Mouse (Mus musculus) stomach, embryonic 14.5 days (tissue): ENCODE results near the gene Sspo. TPM values are rescaled to one million over a fixed set of nuclear protein-coding genes. Genes with fewer than 3 reads are reported as not detected.
A peak's percentile ranks its signal among the peaks of the same experiment; 100 is the strongest.

Experiments
- ATAC-seq: fragments of 200-750 bp; cut with Nextera tagmentation; 2 replicates; pipeline ENCODE4 v1.8.0; 2017; ENCODE audit warnings: low read depth, moderate TSS enrichment; ENCODE audit not compliant: insufficient number of reproducible peaks, insufficient read depth, low FRiP score
- H3K27ac ChIP-seq: fragments of 300-500 bp; sonication (generic); 2 replicates; pipeline ENCODE4 v1.5.1; 2014; ENCODE audit warnings: mild to moderate bottlenecking, low read length, moderate library complexity, mixed read lengths
- H3K27me3 ChIP-seq: fragments of 300-500 bp; sonication (generic); 2 replicates; pipeline ENCODE4 v1.6.1; 2014; ENCODE audit warnings: low read length, control low read depth, mixed read lengths; ENCODE audit not compliant: control insufficient read depth, insufficient read depth
- H3K36me3 ChIP-seq: fragments of 300-500 bp; sonication (generic); 2 replicates; pipeline ENCODE4 v1.6.1; 2014; ENCODE audit warnings: mild to moderate bottlenecking, control low read depth, low read length, moderate library complexity, mixed read lengths; ENCODE audit not compliant: control insufficient read depth, insufficient read depth
- H3K4me1 ChIP-seq: fragments of 300-500 bp; sonication (generic); 2 replicates; pipeline ENCODE4 v1.6.1; 2014; ENCODE audit warnings: low read length, control low read depth, mixed read lengths; ENCODE audit not compliant: control insufficient read depth, insufficient read depth
- H3K4me2 ChIP-seq: fragments of 300-500 bp; sonication (generic); replicated peaks from 2 replicates; pipeline ENCODE4 v1.6.1; 2014; ENCODE audit warnings: low read depth, low read length, control low read depth
- H3K4me3 ChIP-seq: fragments of 300-500 bp; sonication (generic); 2 replicates; pipeline ENCODE4 v1.5.1; 2014; ENCODE audit warnings: low read depth, low read length, control low read depth
- H3K9ac ChIP-seq: fragments of 300-500 bp; sonication (generic); replicated peaks from 2 replicates; pipeline ENCODE4 v1.6.1; 2014; ENCODE audit warnings: low read depth, mild to moderate bottlenecking, control low read depth, low read length, moderate library complexity, mixed read lengths
- H3K9me3 ChIP-seq: fragments of 300-500 bp; sonication (generic); 2 replicates; pipeline ENCODE4 v1.6.1; 2016; ENCODE audit warnings: low read depth, low read length, control low read depth; ENCODE audit not compliant: control insufficient read depth
- WGBS: fragments of 180-500 bp; shearing (Covaris S2); extraction: QIAGEN DNeasy Blood & Tissue Kit; methylation state at CpG from one replicate; pipeline ENCODE4 v1.1.7; 2014; 5-methylcytosine and 5-hydroxymethylcytosine counted together
- polyA plus RNA-seq: library from polyadenylated mRNA; unstranded; fragments of >200 nt; fragmentation: Nextera tagmentation; extraction: Ambion mirVana; gene quantifications from 2 replicates; pipeline ENCODE4 v1.2.1, GENCODE M21; 2014

Sspo gene
- polyA plus RNA-seq, 1 experiment from 2014 or later, result 0.41 TPM

DNA sequence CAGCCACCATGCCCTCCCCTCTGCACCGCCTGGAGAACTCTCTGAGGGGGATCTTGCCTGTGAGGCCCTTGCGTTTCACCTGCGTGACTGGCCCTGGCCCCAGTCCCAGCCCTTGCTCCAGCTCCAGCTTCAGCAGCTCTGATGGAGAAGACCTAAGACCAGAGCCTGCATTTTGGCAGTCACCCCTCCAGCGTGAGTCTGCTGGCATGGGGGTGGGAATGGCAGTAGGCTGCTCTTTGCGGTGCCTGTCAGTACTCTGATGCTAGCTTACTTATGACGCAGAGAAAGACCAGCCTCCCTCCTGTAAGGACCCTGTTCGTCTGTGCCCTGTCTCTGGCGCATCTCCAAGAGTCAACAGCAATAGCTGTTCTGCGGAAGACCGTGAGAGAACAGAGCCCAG lies 34.9 kb upstream of the Sspo start:
- Histone ChIP-seq H3K4me1 (no peaks in the 10 kb centered on the region), H3K27me3 (no peaks in the 10 kb centered on the region), H3K9me3 (no peaks in the 10 kb centered on the region), H3K9ac (no peak overlapping the region), H3K4me3 (no peak overlapping the region), H3K27ac (0 out of 2 replicates have a peak overlapping the region, but pooled peaks have one; percentile 15), H3K4me2 (no peak overlapping the region), H3K36me3 (peaks cover 86% of the 10 kb centered on the region)
- no peak for ATAC-seq
- WGBS, result 79% methylated on average over 10 of the region's 10 CpGs

DNA sequence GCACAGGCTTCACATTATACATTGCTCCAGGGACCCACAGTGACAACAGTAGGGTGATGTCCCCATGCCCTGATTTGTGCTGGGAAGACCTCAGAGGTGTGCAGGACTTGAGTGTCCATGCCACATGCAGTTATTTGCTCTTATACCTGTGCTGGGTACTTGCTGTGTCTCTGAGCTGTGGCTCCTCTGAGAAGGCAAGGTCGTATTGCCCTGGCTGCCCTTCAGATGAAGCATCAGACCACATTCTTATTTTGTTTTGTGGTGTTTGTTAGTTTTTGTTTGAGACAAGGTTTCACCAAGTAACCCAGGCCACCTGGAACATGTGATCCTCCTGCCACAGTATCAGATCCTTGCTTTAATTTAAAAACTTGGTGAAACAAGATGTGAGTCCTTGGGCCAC lies 33.1 kb upstream of the Sspo start:
- no peaks in the 10 kb centered on the region for H3K4me1 ChIP-seq
- no peak overlapping the region for H3K27ac ChIP-seq
- H3K4me2 ChIP-seq, result no peak overlapping the region
- H3K9me3 ChIP-seq, result no peaks in the 10 kb centered on the region
- ATAC-seq, result no peak
- H3K27me3 ChIP-seq, result no peaks in the 10 kb centered on the region
- H3K36me3 ChIP-seq, result peaks cover 68% of the 10 kb centered on the region
- WGBS, result 81% methylated on average over 1 of the region's 1 CpGs
- H3K9ac ChIP-seq, result no peak overlapping the region
- H3K4me3 ChIP-seq, result no peak overlapping the region

DNA sequence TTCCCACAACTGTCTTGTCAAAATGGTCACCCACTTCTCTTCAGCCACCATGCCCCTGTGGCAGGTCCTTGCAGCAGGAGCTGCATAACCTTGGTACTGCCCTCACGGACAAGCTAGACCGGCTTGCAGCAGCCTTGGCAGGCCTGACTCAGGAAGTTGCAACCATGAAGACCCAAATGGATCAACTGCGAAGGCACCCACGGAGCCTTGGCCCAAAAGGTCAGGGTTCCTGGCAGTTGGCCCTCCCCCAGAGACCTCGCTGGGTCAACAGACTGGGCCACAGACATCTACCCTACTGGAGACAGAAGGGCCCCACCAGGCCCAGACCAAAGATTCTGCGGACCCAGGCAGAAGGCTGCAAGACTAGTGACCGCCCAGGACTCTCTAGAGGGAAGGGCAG lies 32.4 kb upstream of the Sspo start:
- no peak for ATAC-seq
- H3K4me2 ChIP-seq, result no peak overlapping the region
- no peaks in the 10 kb centered on the region for H3K9me3 ChIP-seq
- H3K36me3 ChIP-seq, result peaks cover 62% of the 10 kb centered on the region
- H3K27ac ChIP-seq, result no peak overlapping the region
- H3K4me1 ChIP-seq, result no peaks in the 10 kb centered on the region
- no peak overlapping the region for H3K4me3 ChIP-seq
- 93% methylated on average over 7 of the region's 7 CpGs for WGBS
- no peak overlapping the region for H3K9ac ChIP-seq
- H3K27me3 ChIP-seq, result no peaks in the 10 kb centered on the region

DNA sequence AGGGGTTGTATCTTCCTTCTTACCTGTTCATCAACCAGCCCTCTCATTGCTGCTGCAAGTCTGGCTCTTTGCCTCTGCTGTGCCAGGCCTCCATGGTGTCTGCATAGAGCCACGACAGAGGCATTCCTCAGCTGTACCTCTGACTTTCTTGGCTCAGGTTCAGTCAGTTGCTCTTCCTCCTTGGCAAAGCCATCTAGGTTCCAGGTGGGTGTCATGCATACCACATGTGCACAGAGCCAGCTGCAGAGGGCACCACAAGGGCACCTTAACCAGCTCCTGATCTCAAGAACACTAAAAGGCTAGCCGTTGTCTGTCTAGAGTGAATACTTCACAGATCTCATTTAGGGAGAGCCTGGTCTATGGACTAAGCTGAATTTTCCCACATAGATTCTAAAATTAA lies 31.5 kb upstream of the Sspo start:
- H3K4me3 ChIP-seq, result no peak overlapping the region
- WGBS, result 76% methylated on average over 2 of the region's 2 CpGs
- ATAC-seq, result no peak
- H3K9ac ChIP-seq, result no peak overlapping the region
- no peaks in the 10 kb centered on the region for H3K27me3 ChIP-seq
- no peak overlapping the region for H3K27ac ChIP-seq
- peaks cover 53% of the 10 kb centered on the region for H3K36me3 ChIP-seq
- no peaks in the 10 kb centered on the region for H3K4me1 ChIP-seq
- no peaks in the 10 kb centered on the region for H3K9me3 ChIP-seq
- H3K4me2 ChIP-seq, result no peak overlapping the region

DNA sequence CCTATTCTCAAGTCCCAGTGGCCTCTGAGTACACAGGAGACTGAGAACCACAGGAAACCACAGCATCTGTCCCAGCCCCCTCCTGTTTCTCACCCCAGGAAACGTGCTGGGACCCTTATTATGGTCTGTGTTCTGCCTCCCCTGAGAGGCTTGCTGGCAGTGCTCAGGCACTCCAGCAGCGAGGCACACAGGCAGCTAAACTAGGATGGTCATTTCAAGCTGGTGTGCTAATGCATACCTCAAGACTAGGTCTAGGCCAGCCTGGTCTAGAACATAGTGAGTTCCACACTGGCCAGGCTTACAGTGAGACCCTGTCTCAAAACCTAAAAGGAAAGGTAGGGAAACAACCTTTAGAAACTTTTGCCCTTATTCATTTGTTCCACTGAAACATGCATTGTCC lies 27.4 kb upstream of the Sspo start:
- Histone ChIP-seq H3K9me3 (no peaks in the 10 kb centered on the region), H3K27ac (no peak overlapping the region), H3K27me3 (no peaks in the 10 kb centered on the region), H3K4me3 (no peak overlapping the region), H3K4me1 (no peaks in the 10 kb centered on the region), H3K4me2 (no peak overlapping the region), H3K36me3 (peaks cover 16% of the 10 kb centered on the region; the same call in 1 of the 2 replicates), H3K9ac (no peak overlapping the region)
- ATAC-seq, result no peak
- WGBS, result 13% methylated on average over 2 of the region's 2 CpGs

DNA sequence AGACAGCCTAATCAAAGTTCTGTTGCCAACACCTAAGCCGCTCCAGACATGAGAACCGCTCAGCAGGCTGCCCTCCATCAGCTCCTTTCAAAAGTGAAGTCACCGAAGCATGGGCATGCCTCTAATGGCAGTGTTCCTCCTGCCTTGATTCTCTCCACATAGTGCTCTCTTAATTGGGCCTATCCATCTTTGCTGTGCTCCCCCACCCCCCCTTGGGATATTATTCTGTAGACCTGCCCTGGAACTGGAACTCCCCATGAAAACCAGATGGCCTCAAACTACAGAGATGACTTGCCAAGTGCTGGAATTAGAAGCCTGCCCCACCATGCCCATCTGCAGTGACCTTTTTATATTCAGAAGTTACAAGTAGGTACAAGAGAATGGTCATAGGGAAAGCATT lies 24.7 kb upstream of the Sspo start:
- no peak overlapping the region for H3K4me3 ChIP-seq
- 83% methylated on average over 3 of the region's 3 CpGs for WGBS
- H3K4me2 ChIP-seq, result no peak overlapping the region
- no peaks in the 10 kb centered on the region for H3K36me3 ChIP-seq
- H3K27ac ChIP-seq, result no peak overlapping the region
- no peak overlapping the region for H3K9ac ChIP-seq
- H3K4me1 ChIP-seq, result no peaks in the 10 kb centered on the region
- no peak for ATAC-seq
- H3K9me3 ChIP-seq, result no peaks in the 10 kb centered on the region
- no peaks in the 10 kb centered on the region for H3K27me3 ChIP-seq

DNA sequence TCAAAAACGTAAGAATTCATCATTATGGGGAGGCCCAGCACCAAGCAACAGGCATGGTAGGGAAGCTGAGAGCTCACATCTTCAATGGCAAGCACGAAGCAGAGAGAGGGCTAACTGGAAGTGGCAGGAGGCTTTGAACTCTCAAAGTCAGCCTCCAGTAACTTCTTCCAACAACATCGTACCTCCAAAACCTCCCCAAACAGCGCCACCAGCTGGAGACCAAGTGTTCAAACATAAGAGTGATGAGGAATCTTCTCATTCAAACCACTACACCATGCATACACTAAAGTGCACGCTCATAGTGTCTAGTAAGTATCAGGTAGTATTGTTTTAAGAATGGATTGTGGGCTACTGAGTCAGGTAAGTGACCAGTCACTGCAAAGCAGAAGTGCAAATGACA lies 24.0 kb upstream of the Sspo start:
- Histone ChIP-seq H3K4me2 (no peak overlapping the region), H3K4me1 (no peaks in the 10 kb centered on the region), H3K9me3 (no peaks in the 10 kb centered on the region), H3K27me3 (no peaks in the 10 kb centered on the region), H3K4me3 (no peak overlapping the region), H3K27ac (no peak overlapping the region), H3K9ac (no peak overlapping the region), H3K36me3 (no peaks in the 10 kb centered on the region)
- 70% methylated on average over 5 of the region's 5 CpGs for WGBS
- ATAC-seq, result no peak

DNA sequence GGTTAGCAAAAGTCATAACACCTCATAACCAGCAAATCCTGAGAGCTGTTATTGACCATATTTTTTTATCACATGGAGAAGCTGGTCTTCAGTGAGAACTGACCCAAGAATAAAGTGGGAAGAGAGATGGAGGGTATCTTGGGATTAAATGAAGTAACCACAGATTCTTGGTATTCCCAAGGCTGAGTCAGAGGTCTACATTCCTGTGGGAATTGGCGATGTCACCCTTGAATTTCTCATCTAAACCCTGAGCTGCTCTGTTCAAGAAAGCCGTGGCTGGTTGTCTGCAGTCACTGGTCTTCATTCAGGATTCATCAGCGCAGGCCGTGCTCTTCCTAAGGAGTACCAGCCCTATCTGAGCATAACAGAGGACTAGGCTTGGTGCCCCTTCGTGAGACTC lies 21.1 kb upstream of the Sspo start:
- ATAC-seq, result no peak
- no peaks in the 10 kb centered on the region for H3K4me1 ChIP-seq
- H3K9ac ChIP-seq, result no peak overlapping the region
- no peaks in the 10 kb centered on the region for H3K27me3 ChIP-seq
- H3K4me3 ChIP-seq, result no peak overlapping the region
- no peaks in the 10 kb centered on the region for H3K36me3 ChIP-seq
- H3K27ac ChIP-seq, result no peak overlapping the region
- H3K9me3 ChIP-seq, result no peaks in the 10 kb centered on the region
- WGBS, result 74% methylated on average over 5 of the region's 5 CpGs
- no peak overlapping the region for H3K4me2 ChIP-seq

DNA sequence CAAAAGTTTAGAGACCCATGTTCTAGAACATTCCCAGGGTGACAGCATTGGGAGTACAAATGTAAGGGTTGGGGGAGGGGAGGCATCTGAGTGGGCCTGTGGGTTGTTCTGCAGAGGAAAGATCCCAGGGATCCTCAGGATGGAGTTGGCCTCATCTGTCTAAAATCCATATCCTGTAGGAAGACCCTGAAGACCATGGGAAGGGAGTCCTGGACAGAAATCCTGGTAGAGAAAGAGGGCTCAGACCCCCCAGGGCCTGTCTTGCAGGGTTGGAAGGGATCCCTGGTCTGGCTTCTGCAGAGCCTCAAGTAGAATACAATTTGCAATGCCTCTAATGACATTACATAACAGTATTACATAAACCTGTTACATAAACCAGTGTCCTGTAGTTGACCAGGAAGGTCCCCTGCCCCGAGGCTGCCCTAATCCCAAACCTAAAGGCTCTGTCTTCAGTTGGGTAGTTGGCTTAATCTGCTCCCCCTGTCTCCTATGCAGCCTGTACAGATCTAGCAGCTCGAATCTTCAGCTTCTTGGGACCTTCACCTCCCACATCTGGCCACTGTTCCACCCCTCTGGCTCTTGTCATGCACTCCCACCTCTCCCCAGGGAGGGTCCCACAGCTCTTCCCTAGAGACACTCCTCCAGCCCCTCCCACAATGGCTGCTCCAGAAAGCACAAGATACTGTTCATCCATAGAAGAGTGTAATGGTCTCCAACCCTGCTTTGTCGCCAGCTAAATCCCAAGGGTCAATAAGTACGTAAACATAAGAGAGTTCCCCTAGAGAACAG lies 19.1 kb upstream of the Sspo start:
- no peaks in the 10 kb centered on the region for H3K27me3 ChIP-seq
- WGBS, result 60% methylated on average over 4 of the region's 4 CpGs
- H3K36me3 ChIP-seq, result no peaks in the 10 kb centered on the region
- H3K9ac ChIP-seq, result no peak overlapping the region
- H3K9me3 ChIP-seq, result no peaks in the 10 kb centered on the region
- H3K4me1 ChIP-seq, result peaks cover 8% of the 10 kb centered on the region; the same call in 1 of the 2 replicates
- H3K4me2 ChIP-seq, result no peak overlapping the region
- H3K27ac ChIP-seq, result no peak overlapping the region
- H3K4me3 ChIP-seq, result no peak overlapping the region
- no peak for ATAC-seq
